Comparison of ENCODE assay signal across 23 mouse cellular contexts in the genomic region with DNA sequence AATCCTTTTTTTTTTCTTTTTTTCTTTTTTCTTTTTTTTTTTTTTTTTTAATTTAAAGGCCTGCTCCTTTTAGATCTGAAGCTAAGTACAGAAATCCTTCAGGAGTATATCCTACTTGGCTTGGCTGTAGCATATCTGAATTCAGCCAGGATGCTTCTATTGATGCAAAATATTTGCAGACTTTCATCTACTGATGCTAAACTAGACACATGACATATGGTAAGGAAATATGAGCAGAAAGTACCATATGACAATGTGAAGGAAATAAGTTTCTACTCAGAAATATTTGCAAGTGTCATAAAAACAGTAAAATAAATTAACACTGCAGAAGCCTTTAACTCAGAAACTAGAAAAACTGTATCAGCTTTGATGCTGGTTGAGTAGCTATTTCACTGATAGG.
DNase-seq lines count a peak whose midpoint lies in the region; ATAC-seq lines count a peak whose summit lies in the region.
"Had no signal": no experiment of that assay in that cellular context is flagged by ENCODE, and none has a peak within 500 bp of the region (broad histone marks: within the 10 kb centered on the region; RNA-seq: fewer than 3 reads in every experiment).

No protein-coding gene starts in this region.

- H3K27me3 ChIP-seq in forebrain, embryonic 15.5 days = no peaks in the 10 kb centered on the region
- H3K27me3 ChIP-seq in forebrain, embryonic 13.5 days = no peaks in the 10 kb centered on the region
- H3K27me3 ChIP-seq: CH12.LX; hindbrain, embryonic 13.5 days; intestine, embryonic 15.5 days; Patski had no signal

- no peaks in the 10 kb centered on the region for H3K9me3 ChIP-seq in forebrain, embryonic 15.5 days
- no peaks in the 10 kb centered on the region for H3K9me3 ChIP-seq in forebrain, embryonic 13.5 days (replicated peaks)
- H3K9me3 ChIP-seq: G1E; hindbrain, embryonic 13.5 days; intestine, embryonic 15.5 days had no signal

- H3K4me2 ChIP-seq in forebrain, embryonic 15.5 days (replicated peaks) = no peak overlapping the region
- H3K4me2 ChIP-seq in forebrain, embryonic 13.5 days = no peak overlapping the region
- H3K4me2 ChIP-seq: heart, embryonic 11.5 days; hindbrain, embryonic 13.5 days; intestine, embryonic 15.5 days had no signal

- DNase-seq in frontal cortex, postnatal 10 days (ENCODE audit: low spot score in 2 of 2) = no peak
- DNase-seq in telencephalon, adult 2 months (ENCODE audit: low read depth, low spot score) = peak; percentile 16
- no peak for DNase-seq in left cerebral cortex, adult 9 months (ENCODE audit: low spot score in 2 of 2)
- DNase-seq: adrenal gland, postnatal 10 days; adrenal gland, postnatal 36 days; B cell, adult 2 months; cerebellum, adult 18-20 months; cerebellum, adult 9-10 months; cerebellum, postnatal 14 days; gastrocnemius, adult 2 months; gastrocnemius, postnatal 14 days; kidney, adult 11 months; kidney, adult 8-10 months had no signal

- H3K27ac ChIP-seq in forebrain, embryonic 15.5 days (replicated peaks) = no peak overlapping the region
- H3K27ac ChIP-seq in forebrain, embryonic 13.5 days = no peak overlapping the region
- H3K27ac ChIP-seq: gastrocnemius, adult 2 months; hindbrain, embryonic 13.5 days; intestine, embryonic 15.5 days had no signal

- ATAC-seq in forebrain, embryonic 15.5 days (replicated peaks) = peak; percentile 73
- no peak; the same call in 1 of the 2 replicates for ATAC-seq in forebrain, embryonic 13.5 days
- peak; percentile 67 for ATAC-seq in frontal cortex, adult (ENCODE audit: low TSS enrichment)
- ATAC-seq: hindbrain, embryonic 16.5 days; intestine, embryonic 15.5 days; Patski had no signal

- no peak overlapping the region for H3K9ac ChIP-seq in forebrain, embryonic 15.5 days (replicated peaks)
- H3K9ac ChIP-seq in forebrain, embryonic 13.5 days = no peak overlapping the region
- H3K9ac ChIP-seq: hindbrain, embryonic 13.5 days; intestine, embryonic 15.5 days had no signal

- no peak overlapping the region for H3K4me3 ChIP-seq in forebrain, embryonic 15.5 days
- H3K4me3 ChIP-seq in forebrain, embryonic 13.5 days = no peak overlapping the region
- H3K4me3 ChIP-seq: gastrocnemius, adult 2 months; hindbrain, embryonic 13.5 days; intestine, embryonic 15.5 days had no signal

- H3K4me1 ChIP-seq in forebrain, embryonic 15.5 days = no peaks in the 10 kb centered on the region
- H3K4me1 ChIP-seq in forebrain, embryonic 13.5 days = no peaks in the 10 kb centered on the region
- H3K4me1 ChIP-seq: hindbrain, embryonic 13.5 days; intestine, embryonic 15.5 days had no signal

- H3K36me3 ChIP-seq in forebrain, embryonic 15.5 days = no peaks in the 10 kb centered on the region
- no peaks in the 10 kb centered on the region for H3K36me3 ChIP-seq in forebrain, embryonic 13.5 days (ENCODE audit: poor library complexity, severe bottlenecking)
- H3K36me3 ChIP-seq: G1E; hindbrain, embryonic 13.5 days; intestine, embryonic 15.5 days had no signal
